In the genomic region with DNA sequence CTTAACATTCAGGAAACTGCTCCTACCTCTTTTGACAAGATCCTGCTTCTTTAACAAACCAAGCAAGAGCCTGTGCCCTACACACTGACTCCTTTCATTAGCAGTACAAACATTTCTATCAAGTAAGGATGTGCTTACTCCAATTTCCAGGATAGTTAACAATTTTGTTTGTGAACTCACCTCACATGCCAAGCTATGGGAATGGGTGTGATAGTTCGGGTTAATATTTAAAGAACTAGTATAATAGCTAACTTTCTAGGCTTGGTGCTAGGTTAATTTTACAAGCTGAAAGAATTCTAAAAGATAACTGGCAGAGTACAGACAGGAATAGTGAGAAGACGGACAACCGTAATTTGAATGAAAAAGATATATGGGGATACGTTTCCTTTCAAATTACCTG, we compare ENCODE assay signal across 18 mouse cellular contexts.
"Had no signal": no experiment of that assay in that cellular context is flagged by ENCODE, and none has a peak within 500 bp of the region (broad histone marks: within the 10 kb centered on the region; RNA-seq: fewer than 3 reads in every experiment).

No protein-coding gene starts in this region.

- DNase-seq: kidney, adult 18-20 months; left cerebral cortex, postnatal 4 days; liver, embryonic 13.5 days; lung, adult 2 months; lung, postnatal 14 days; lung, postnatal 4 days; right cerebral cortex, postnatal 25 days; spleen, adult 18-20 months; thymus, postnatal 25 days had no signal

- H3K27ac ChIP-seq: hindbrain, postnatal 0 days; limb, embryonic 12.5 days; limb, embryonic 15.5 days; liver, embryonic 13.5 days; midbrain, embryonic 12.5 days; midbrain, embryonic 15.5 days; neural tube, embryonic 13.5 days; stomach, embryonic 15.5 days had no signal

- H3K4me1 ChIP-seq: limb, embryonic 12.5 days; limb, embryonic 15.5 days; liver, embryonic 13.5 days; midbrain, embryonic 12.5 days; midbrain, embryonic 15.5 days; neural tube, embryonic 13.5 days; stomach, embryonic 15.5 days had no signal

- H3K9me3 ChIP-seq: limb, embryonic 12.5 days; limb, embryonic 15.5 days; liver, embryonic 13.5 days; midbrain, embryonic 12.5 days; midbrain, embryonic 15.5 days; neural tube, embryonic 13.5 days; stomach, embryonic 15.5 days had no signal

- H3K9ac ChIP-seq: limb, embryonic 12.5 days; limb, embryonic 15.5 days; liver, embryonic 13.5 days; midbrain, embryonic 12.5 days; midbrain, embryonic 15.5 days; neural tube, embryonic 13.5 days; stomach, embryonic 15.5 days had no signal

- H3K36me3 ChIP-seq: limb, embryonic 12.5 days; limb, embryonic 15.5 days; liver, embryonic 13.5 days; midbrain, embryonic 12.5 days; midbrain, embryonic 15.5 days; neural tube, embryonic 13.5 days; stomach, embryonic 15.5 days had no signal

- H3K27me3 ChIP-seq: limb, embryonic 12.5 days; limb, embryonic 15.5 days; liver, embryonic 13.5 days; midbrain, embryonic 12.5 days; midbrain, embryonic 15.5 days; neural tube, embryonic 13.5 days; stomach, embryonic 15.5 days had no signal

- H3K4me3 ChIP-seq: limb, embryonic 12.5 days; limb, embryonic 15.5 days; liver, embryonic 13.5 days; midbrain, embryonic 12.5 days; midbrain, embryonic 15.5 days; myocyte; neural tube, embryonic 13.5 days; stomach, embryonic 15.5 days had no signal

- ATAC-seq: hindbrain, postnatal 0 days; inflammation-experienced regulatory T-cells, adult 6 months; midbrain, embryonic 15.5 days had no signal

- H3K4me2 ChIP-seq: limb, embryonic 12.5 days; limb, embryonic 15.5 days; liver, embryonic 13.5 days; midbrain, embryonic 12.5 days; midbrain, embryonic 15.5 days; neural tube, embryonic 13.5 days; stomach, embryonic 15.5 days had no signal
